Mouse (Mus musculus): ENCODE data around the gene Med19. TPM values are rescaled to one million over a fixed set of nuclear protein-coding genes. Genes with fewer than 3 reads are reported as not detected.
"Not testable (repeated sequence)": the region's sequence is repeated elsewhere in the genome, so short reads cannot be mapped to it uniquely, and the experiment has no call there.

The Med19 gene
- polyA plus RNA-seq, 1 experiment from 2014 or later: 50.1 TPM

GRCm38 (mm10) chr2:84648369-84648768 lies 29.8 kb upstream of the Med19 start:
- DNase-seq (ENCODE audit: extremely low spot score, low spot score): no peak
- peak overlapping the region; percentile 31; the same call in 1 of the 2 replicates for H3K27ac ChIP-seq
- 57% methylated on average over 6 of the region's 6 CpGs for WGBS

GRCm38 (mm10) chr2:84649674-84650073 lies 28.5 kb upstream of the Med19 start:
- WGBS: under 1% methylated on average over 10 of the region's 10 CpGs
- DNase-seq (ENCODE audit: extremely low spot score, low spot score): no peak
- H3K27ac ChIP-seq: peak overlapping the region; percentile 96

More at GRCm38 (mm10) chr2:84648369-84648768, 29.8 kb upstream of the Med19 start:
- no peaks in the 10 kb centered on the region for H3K9me3 ChIP-seq
- H3K27me3 ChIP-seq (ENCODE audit: poor library complexity, severe bottlenecking): no peaks in the 10 kb centered on the region
- peaks cover 28% of the 10 kb centered on the region for H3K4me1 ChIP-seq
- H3K36me3 ChIP-seq (replicated peaks): peaks cover 18% of the 10 kb centered on the region
- peak overlapping the region; percentile 68 for H3K4me3 ChIP-seq

DNA sequence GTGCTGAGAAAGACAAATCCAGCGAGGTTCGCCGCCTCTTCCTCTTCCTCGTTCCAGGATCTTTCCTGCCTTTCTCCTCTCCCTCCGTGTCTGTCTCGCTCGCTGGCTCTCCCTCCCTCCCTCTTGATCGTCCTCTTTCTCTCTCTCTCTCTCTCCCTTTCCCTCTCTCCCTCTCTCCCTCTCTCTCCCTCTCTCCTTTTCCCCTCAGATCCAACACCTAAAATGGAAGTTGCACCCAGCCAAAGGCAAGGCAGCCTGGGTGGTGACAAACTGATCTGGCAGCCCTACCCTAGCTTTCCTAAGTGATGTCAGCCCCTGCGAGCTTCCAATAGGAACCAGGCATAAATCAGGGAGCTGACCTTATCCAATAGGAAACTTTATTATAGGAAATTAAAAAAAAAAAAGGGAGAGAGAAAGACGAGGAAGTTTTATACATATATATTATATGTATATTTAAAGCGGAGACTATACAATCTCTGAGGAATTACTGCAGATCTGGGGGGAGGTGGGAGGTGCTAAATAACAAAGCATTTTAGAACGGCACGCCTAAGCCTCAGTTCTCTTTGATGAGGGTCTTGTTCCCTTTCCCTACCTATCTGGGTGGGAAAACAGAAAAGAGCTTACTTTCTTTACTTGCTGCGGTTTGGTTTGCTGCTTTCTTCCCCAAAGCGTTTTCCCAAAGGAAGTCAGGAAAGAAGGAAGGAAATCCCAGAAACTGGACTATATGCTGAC lies 27.6 kb upstream of the Med19 start, which contains the start of gene Ctnnd1:
Ctnnd1 (minus strand) TSS at position 302 of the 732 bp plus-strand sequence.
- Histone ChIP-seq H3K4me1 (peaks cover 28% of the 10 kb centered on the region), H3K4me3 (peak within 1 kb of the TSS; percentile 68), H3K36me3 (replicated peaks) (peaks cover 18% of the 10 kb centered on the region), H3K27ac (peak within 1 kb of the TSS; percentile 96), H3K27me3 (ENCODE audit: poor library complexity, severe bottlenecking) (no peaks in the 10 kb centered on the region), H3K9me3 (no peaks in the 10 kb centered on the region)
- DNase-seq (ENCODE audit: extremely low spot score, low spot score): peak; percentile 83
- under 1% methylated on average over 15 of the region's 15 CpGs for WGBS

More at GRCm38 (mm10) chr2:84649674-84650073, 28.5 kb upstream of the Med19 start:
- Histone ChIP-seq H3K4me1 (peaks cover 28% of the 10 kb centered on the region), H3K27me3 (ENCODE audit: poor library complexity, severe bottlenecking) (no peaks in the 10 kb centered on the region), H3K4me3 (peak overlapping the region; percentile 68), H3K36me3 (replicated peaks) (peaks cover 18% of the 10 kb centered on the region), H3K9me3 (no peaks in the 10 kb centered on the region)

DNA sequence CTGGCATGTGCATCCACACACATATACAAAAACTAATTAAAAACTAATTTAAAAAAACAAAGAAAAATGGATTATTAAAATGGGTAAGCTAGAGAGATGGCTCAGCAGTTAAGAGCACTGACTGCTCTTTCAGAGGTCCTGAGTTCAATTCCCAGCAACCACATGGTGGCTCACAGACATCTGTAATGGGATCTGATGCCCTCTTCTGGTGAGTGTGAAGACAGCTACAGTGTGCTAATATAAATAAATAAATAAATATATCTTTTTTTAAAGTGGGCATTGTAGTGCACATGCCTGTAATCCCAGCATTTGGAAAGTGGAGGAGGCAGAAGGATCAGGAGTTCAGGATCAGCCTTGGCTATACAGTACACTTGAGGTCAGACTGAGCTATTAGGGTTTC lies 24.8 kb upstream of the Med19 start:
- no peak overlapping the region for H3K4me3 ChIP-seq
- H3K27me3 ChIP-seq (ENCODE audit: poor library complexity, severe bottlenecking): no peaks in the 10 kb centered on the region
- peaks cover 22% of the 10 kb centered on the region for H3K4me1 ChIP-seq
- no peaks in the 10 kb centered on the region for H3K36me3 ChIP-seq (replicated peaks)
- no peak for DNase-seq (ENCODE audit: extremely low spot score, low spot score)
- H3K9me3 ChIP-seq: no peaks in the 10 kb centered on the region
- H3K27ac ChIP-seq: no peak overlapping the region

DNA sequence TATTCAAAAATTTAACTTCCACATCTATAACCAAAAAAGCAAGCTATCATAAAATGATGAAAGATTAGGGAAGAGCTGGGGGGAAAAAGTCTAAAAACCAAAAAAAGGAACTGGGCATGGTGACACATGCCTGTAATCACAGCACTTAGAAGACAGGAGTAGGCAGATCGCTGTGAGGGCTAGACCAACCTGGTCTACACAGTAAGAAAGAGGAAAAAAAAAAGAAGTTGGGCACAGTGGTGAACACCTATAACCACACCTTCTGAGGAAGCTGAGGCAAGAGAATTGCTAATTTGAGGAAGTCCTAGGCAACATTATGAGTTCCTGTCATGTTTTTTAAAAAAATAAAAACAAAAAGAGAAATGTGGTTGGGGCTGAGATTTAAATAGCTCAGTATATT lies 22.3 kb upstream of the Med19 start:
- no peak for DNase-seq (ENCODE audit: extremely low spot score, low spot score)
- Histone ChIP-seq H3K4me3 (no peak overlapping the region), H3K4me1 (peaks cover 8% of the 10 kb centered on the region), H3K36me3 (replicated peaks) (no peaks in the 10 kb centered on the region), H3K27ac (no peak overlapping the region), H3K9me3 (peaks cover 5% of the 10 kb centered on the region; the same call in 1 of the 2 replicates), H3K27me3 (ENCODE audit: poor library complexity, severe bottlenecking) (no peaks in the 10 kb centered on the region)
- 71% methylated on average over 1 of the region's 1 CpGs for WGBS

GRCm38 (mm10) chr2:84658806-84659205 lies 19.4 kb upstream of the Med19 start, which contains the start of gene Btbd18:
TSS of gene Btbd18 (plus strand) at chr2:84659079.
- Histone ChIP-seq H3K4me3 (no peak within 1 kb of the TSS), H3K9me3 (peaks cover 5% of the 10 kb centered on the region; the same call in 1 of the 2 replicates), H3K36me3 (replicated peaks) (no peaks in the 10 kb centered on the region), H3K4me1 (no peaks in the 10 kb centered on the region), H3K27ac (no peak within 1 kb of the TSS), H3K27me3 (ENCODE audit: poor library complexity, severe bottlenecking) (no peaks in the 10 kb centered on the region)
- DNase-seq (ENCODE audit: extremely low spot score, low spot score): no peak
- WGBS: 92% methylated on average over 32 of the region's 32 CpGs

DNA sequence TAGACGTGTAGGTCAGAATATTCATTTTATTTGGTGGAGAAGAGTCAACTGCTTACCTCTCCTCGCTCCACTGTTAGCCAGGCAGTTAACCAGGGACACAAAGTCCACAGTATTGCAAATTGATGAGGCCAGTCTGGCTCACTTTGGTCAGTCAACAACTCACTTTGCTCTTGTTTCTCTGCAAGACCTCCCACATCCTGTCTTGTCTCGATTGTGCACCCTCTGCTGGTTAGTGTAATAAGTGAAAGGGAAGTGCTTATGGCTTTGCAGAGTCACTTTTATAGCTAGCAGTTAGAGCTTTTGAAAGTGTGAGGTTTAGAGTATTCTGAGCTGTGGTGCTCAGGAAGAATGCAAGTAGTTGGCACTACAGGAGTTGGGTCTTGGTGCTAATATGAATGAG lies 17.9 kb upstream of the Med19 start:
- Histone ChIP-seq H3K27me3 (ENCODE audit: poor library complexity, severe bottlenecking) (no peaks in the 10 kb centered on the region), H3K9me3 (peaks cover 5% of the 10 kb centered on the region; the same call in 1 of the 2 replicates), H3K4me1 (no peaks in the 10 kb centered on the region), H3K36me3 (replicated peaks) (no peaks in the 10 kb centered on the region), H3K27ac (no peak overlapping the region), H3K4me3 (no peak overlapping the region)
- no peak for DNase-seq (ENCODE audit: extremely low spot score, low spot score)
- 70% methylated on average over 3 of the region's 3 CpGs for WGBS

DNA sequence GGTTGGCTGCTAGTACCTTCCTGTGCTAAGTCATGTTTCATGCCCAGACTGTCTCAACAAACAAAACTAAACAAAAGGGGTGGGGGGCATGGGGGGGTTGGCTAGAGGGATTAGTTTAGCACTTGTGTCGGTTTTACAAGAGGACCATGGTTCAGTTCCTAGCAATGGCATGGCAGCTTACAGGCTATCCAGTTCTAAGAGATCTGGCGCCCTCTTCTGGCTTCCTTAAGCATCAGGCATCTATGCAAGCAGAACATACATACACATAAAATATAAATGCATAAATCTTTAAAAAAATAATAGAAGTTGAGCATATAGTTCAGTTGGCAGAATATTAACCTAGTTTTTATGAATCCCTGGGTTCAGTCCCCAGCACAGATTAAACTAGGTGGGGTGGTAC lies 15.3 kb upstream of the Med19 start:
- Histone ChIP-seq H3K4me3 (no peak overlapping the region), H3K4me1 (no peaks in the 10 kb centered on the region), H3K9me3 (peaks cover 5% of the 10 kb centered on the region; the same call in 1 of the 2 replicates), H3K27ac (no peak overlapping the region), H3K36me3 (replicated peaks) (peaks cover 12% of the 10 kb centered on the region), H3K27me3 (ENCODE audit: poor library complexity, severe bottlenecking) (no peaks in the 10 kb centered on the region)
- 23% methylated on average over 2 of the region's 2 CpGs for WGBS
- DNase-seq (ENCODE audit: extremely low spot score, low spot score): no peak

- WGBS: 71% methylated on average over 12 of the region's 12 CpGs
- Histone ChIP-seq H3K27ac (no peak overlapping the region), H3K27me3 (ENCODE audit: poor library complexity, severe bottlenecking) (no peaks in the 10 kb centered on the region), H3K4me3 (no peak overlapping the region), H3K9me3 (no peaks in the 10 kb centered on the region), H3K4me1 (peaks cover 17% of the 10 kb centered on the region), H3K36me3 (replicated peaks) (peaks cover 28% of the 10 kb centered on the region)
- no peak for DNase-seq (ENCODE audit: extremely low spot score, low spot score)
These were observed 12.1 kb upstream of the Med19 start for GRCm38 (mm10) chr2:84666081-84666480.

GRCm38 (mm10) chr2:84669828-84670568 lies 8.2 kb upstream of the Med19 start:
- H3K27ac ChIP-seq: peak overlapping the region; percentile 99
- no peaks in the 10 kb centered on the region for H3K27me3 ChIP-seq (ENCODE audit: poor library complexity, severe bottlenecking)
- H3K36me3 ChIP-seq (replicated peaks): peaks cover 57% of the 10 kb centered on the region
- DNase-seq (ENCODE audit: extremely low spot score, low spot score): no peak
- no peaks in the 10 kb centered on the region for H3K9me3 ChIP-seq
- peak overlapping the region; percentile 91 for H3K4me3 ChIP-seq
- H3K4me1 ChIP-seq: peaks cover 19% of the 10 kb centered on the region
- WGBS: 3% methylated on average over 39 of the region's 39 CpGs

GRCm38 (mm10) chr2:84670569-84670933 lies 7.7 kb upstream of the Med19 start, which contains the start of gene Selenoh:
TSS of gene Selenoh (minus strand) at chr2:84670770.
- Histone ChIP-seq H3K4me3 (peak within 1 kb of the TSS; percentile 91), H3K27me3 (ENCODE audit: poor library complexity, severe bottlenecking) (no peaks in the 10 kb centered on the region), H3K36me3 (replicated peaks) (peaks cover 62% of the 10 kb centered on the region), H3K9me3 (no peaks in the 10 kb centered on the region), H3K27ac (peak within 1 kb of the TSS; percentile 99), H3K4me1 (peaks cover 19% of the 10 kb centered on the region)
- peak; percentile 94 for DNase-seq (ENCODE audit: extremely low spot score, low spot score)
- under 1% methylated on average over 20 of the region's 20 CpGs for WGBS

DNA sequence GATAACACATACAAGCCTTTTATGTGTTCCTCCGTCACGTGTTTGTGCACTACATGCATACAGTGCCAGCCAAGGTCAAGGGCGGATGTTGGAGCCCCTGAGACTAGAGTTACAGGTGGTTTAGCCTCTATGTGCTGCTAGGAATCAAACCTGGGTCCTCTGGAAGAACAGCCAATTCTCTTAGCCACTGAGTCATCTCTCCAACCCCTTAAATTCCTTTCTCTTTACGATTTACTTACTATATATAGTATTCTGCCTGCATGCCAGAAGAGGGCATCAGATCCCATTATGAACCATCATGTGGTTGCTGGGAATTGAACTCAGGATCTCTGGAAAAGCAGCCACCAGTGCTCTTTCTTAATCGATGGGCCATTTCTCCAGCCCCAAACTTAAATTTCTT lies 6.7 kb upstream of the Med19 start:
- not testable (repeated sequence) for H3K4me3 ChIP-seq
- peak overlapping the region; percentile 66; the same call in 1 of the 2 replicates for H3K27ac ChIP-seq

More for the DNA sequence above, 6.7 kb upstream of the Med19 start:
- H3K27me3 ChIP-seq (ENCODE audit: poor library complexity, severe bottlenecking); H3K9me3 ChIP-seq; DNase-seq (ENCODE audit: extremely low spot score, low spot score): not testable (repeated sequence)
- 82% methylated on average over 4 of the region's 5 CpGs for WGBS
- Histone ChIP-seq H3K4me1 (peaks cover 24% of the 10 kb centered on the region), H3K36me3 (replicated peaks) (peaks cover 71% of the 10 kb centered on the region)
